Mouse (Mus musculus) CH12.LX (cell line): ENCODE measurements around the gene Col4a2.

ENCODE experiments used
- CTCF ChIP-seq, 2 experiments: IDR thresholded peaks in 1 of 2; conservative IDR thresholded peaks in 1 of 2; 2 replicates each; pipeline ENCODE4 v1.5.1; 2011 to 2012; ENCODE audit warnings: low read depth in 2 of 2, low read length in 2 of 2, improper control_type of control experiment in 1 of 2, inconsistent platforms in 1 of 2, mild to moderate bottlenecking in 1 of 2, moderate library complexity in 1 of 2
- ELF1 ChIP-seq: IDR thresholded peaks from 2 replicates; pipeline ENCODE4 v1.6.1; 2014; ENCODE audit warnings: low read depth, mild to moderate bottlenecking, inconsistent platforms, low read length, improper control_type of control experiment
- MAX ChIP-seq: IDR thresholded peaks from 2 replicates; pipeline ENCODE4 v1.6.1; 2011; ENCODE audit warnings: low read length, improper control_type of control experiment
- NELFE ChIP-seq: IDR thresholded peaks from 2 replicates; pipeline ENCODE4 v1.6.1; 2011; ENCODE audit warnings: low read depth, low read length, improper control_type of control experiment
- POLR2A ChIP-seq: IDR thresholded peaks from 2 replicates; pipeline ENCODE4 v1.6.1; 2011; ENCODE audit warnings: low read depth, mild to moderate bottlenecking, improper control_type of control experiment, low read length

- TF ChIP-seq MAX (no peak), CTCF (conservative IDR thresholded peaks at IDR 0.05 in 1 of 2, IDR thresholded peaks at IDR 0.05 in 1 of 2; ENCODE audit: low read depth in 2 of 2, low read length in 2 of 2) (no peak), ELF1 (no peak), POLR2A (no peak), NELFE (no peak)
Observed at GRCm38 (mm10) chr8:11444216-11444615, 131.6 kb downstream of the Col4a2 start.
